Comparison of ENCODE assay signal across 8 mouse cellular contexts in genomic region chr5:92499378-92499777, GRCm38 (mm10). TPM values are rescaled to one million over a fixed set of nuclear protein-coding genes. Genes with fewer than 3 reads are reported as not detected.
DNase-seq lines count a peak whose midpoint lies in the region; ATAC-seq and TF ChIP-seq lines count a peak whose summit lies in the region.
"Had no signal": no experiment of that assay in that cellular context is flagged by ENCODE, and none has a peak within 500 bp of the region (broad histone marks: within the 10 kb centered on the region; RNA-seq: fewer than 3 reads in every experiment).

No protein-coding gene starts in this region.

- no peaks in the 10 kb centered on the region for H3K9me3 ChIP-seq in ES-Bruce4 (replicated peaks; ENCODE audit: control insufficient read depth, insufficient read depth, low read length, poor library complexity, severe bottlenecking)
- H3K9me3 ChIP-seq: liver, embryonic 15.5 days had no signal

- peak overlapping the region; percentile 48; the same call in 1 of the 2 replicates for H3K27ac ChIP-seq in layer of hippocampus, adult 2 months
- H3K27ac ChIP-seq in ES-Bruce4 (ENCODE audit: insufficient read depth, low read length), result peak overlapping the region; percentile 94
- H3K27ac ChIP-seq: liver, embryonic 15.5 days had no signal

- H3ac ChIP-seq in myocyte (ENCODE audit: control insufficient read depth, insufficient read length), result no peak overlapping the region

- no peak for DNase-seq in layer of hippocampus, adult 2 months (ENCODE audit: low spot score in 2 of 2)
- DNase-seq in layer of hippocampus, adult 9-10 months (ENCODE audit: low spot score), result no peak
- DNase-seq in testis, postnatal 14 days (ENCODE audit: low spot score), result no peak
- no peak for DNase-seq in cerebellum, adult 11 months

- no peaks in the 10 kb centered on the region for H3K27me3 ChIP-seq in ES-Bruce4 (ENCODE audit: control insufficient read depth, insufficient read depth, low read length, poor library complexity, severe bottlenecking)
- H3K27me3 ChIP-seq in myocyte (ENCODE audit: control insufficient read depth, insufficient read depth, insufficient read length), result no peaks in the 10 kb centered on the region
- H3K27me3 ChIP-seq: liver, embryonic 15.5 days had no signal

- peaks cover 65% of the 10 kb centered on the region for H3K79me2 ChIP-seq in myocyte (ENCODE audit: control insufficient read depth, insufficient read depth)

- H3K4me2 ChIP-seq in myocyte (ENCODE audit: low read depth), result no peak overlapping the region
- H3K4me2 ChIP-seq: liver, embryonic 15.5 days had no signal

- ATAC-seq in common myeloid progenitor, adult 5-6 weeks (replicated peaks; ENCODE audit: low read depth, poor library complexity, severe bottlenecking), result peak; percentile 45

- no peak for TF ChIP-seq CTCF in layer of hippocampus, adult 2 months (conservative IDR thresholded peaks at IDR 0.05)
- no peak for TF ChIP-seq CTCF in ES-Bruce4 (IDR thresholded peaks at IDR 0.05; ENCODE audit: low read depth, low read length)

- H3K9ac ChIP-seq in ES-Bruce4 (ENCODE audit: low read depth, poor library complexity, severe bottlenecking), result no peak overlapping the region
- H3K9ac ChIP-seq: liver, embryonic 15.5 days had no signal

- no peak for TF ChIP-seq POLR2A in ES-Bruce4 (IDR thresholded peaks at IDR 0.05; ENCODE audit: insufficient read depth, low read length)
- no peak for TF ChIP-seq POLR2A in myocyte (IDR thresholded peaks at IDR 0.05; ENCODE audit: insufficient read length, low read depth)

- peaks cover 2% of the 10 kb centered on the region for H3K4me1 ChIP-seq in ES-Bruce4 (ENCODE audit: control insufficient read depth, insufficient read depth, low read length)

- no peak overlapping the region for H3K4me3 ChIP-seq in layer of hippocampus, adult 2 months
- H3K4me3 ChIP-seq in ES-Bruce4 (ENCODE audit: low read depth, low read length) (no peak overlapping the region), myocyte (no peak overlapping the region)
- H3K4me3 ChIP-seq: liver, embryonic 15.5 days had no signal

- TF ChIP-seq EP300 in ES-Bruce4 (IDR thresholded peaks at IDR 0.05; ENCODE audit: insufficient read depth, low read depth, low read length), result peak; percentile 81

- H3K36me3 ChIP-seq in ES-Bruce4 (ENCODE audit: control insufficient read depth, insufficient read depth, low read length, poor library complexity, severe bottlenecking) (peaks cover 5% of the 10 kb centered on the region; the same call in 1 of the 2 replicates), myocyte (ENCODE audit: control insufficient read depth, insufficient read depth) (no peaks in the 10 kb centered on the region)
- H3K36me3 ChIP-seq: liver, embryonic 15.5 days had no signal

TF ChIP-seq in myocyte, 11 proteins besides CTCF, POLR2A, EP300 and RAD21:
- TF ChIP-seq TCF3 (IDR thresholded peaks at IDR 0.05; ENCODE audit: insufficient read length, low read depth) (no peak), E2F4 (IDR thresholded peaks at IDR 0.05; ENCODE audit: insufficient read depth) (no peak), TCF12 (IDR thresholded peaks at IDR 0.05; ENCODE audit: insufficient read depth, poor library complexity, severe bottlenecking) (no peak), MYOD1 (IDR thresholded peaks at IDR 0.05; ENCODE audit: control insufficient read depth in 1 of 3, insufficient read length in 2 of 3, low read depth in 2 of 3) (no peak), MAX (IDR thresholded peaks at IDR 0.05; ENCODE audit: low read depth) (no peak), REST (IDR thresholded peaks at IDR 0.05; ENCODE audit: insufficient read depth, insufficient read length) (no peak), CEBPB (IDR thresholded peaks at IDR 0.05; ENCODE audit: insufficient read depth, poor library complexity, severe bottlenecking) (no peak), POLR2AphosphoS2 (IDR thresholded peaks at IDR 0.05; ENCODE audit: insufficient read length, low read depth) (no peak), SRF (IDR thresholded peaks at IDR 0.05; ENCODE audit: control insufficient read depth, insufficient read length, low read depth) (no peak), USF1 (IDR thresholded peaks at IDR 0.05; ENCODE audit: low read depth) (peak; percentile 1), MYOG (IDR thresholded peaks at IDR 0.05; ENCODE audit: control insufficient read depth in 1 of 3, insufficient read depth in 1 of 3, insufficient read length in 2 of 3, low read depth in 2 of 3) (peak in 1 of 3 experiments; percentile 13)

RNA-seq across cellular contexts. Expression of gene Scarb2, which starts 7.3 kb away (rescaled TPM):
- total RNA-seq in layer of hippocampus, adult 2 months (2021), result 10 to 100 TPM; 88.9 to 89.8 TPM
- polyA plus RNA-seq in ES-Bruce4 (2011; ENCODE audit: insufficient read depth, insufficient read length, low read depth, missing spikeins) (62.1 and 62.8 TPM in 2 replicates), myocyte (2012; fragmentation: generic; extraction: Trizol) (46.6 TPM)
- 42.8 and 46.9 TPM in 2 replicates for total RNA-seq in common myeloid progenitor, adult 5-6 weeks (2017)

RNA-seq across cellular contexts. Expression of gene Fam47e, which starts 55.5 kb away (rescaled TPM):
- total RNA-seq in layer of hippocampus, adult 2 months (2021), result under 1 TPM in 1 of 2 experiments, not detected in 1; 0.51 TPM
- polyA plus RNA-seq in ES-Bruce4 (2011; ENCODE audit: insufficient read depth, insufficient read length, low read depth, missing spikeins) (not detected in 2 replicates), myocyte (2012; fragmentation: generic; extraction: Trizol) (not detected)
- total RNA-seq in common myeloid progenitor, adult 5-6 weeks (2017), result not detected in 2 replicates
